Comparison of ENCODE assay signal across 21 mouse cellular contexts in genomic region chr2:170029304-170029856, GRCm38 (mm10).
A peak's percentile ranks its signal among the peaks of the same experiment; 100 is the strongest.
DNase-seq lines count a peak whose midpoint lies in the region; ATAC-seq and TF ChIP-seq lines count a peak whose summit lies in the region.
"Had no signal": no experiment of that assay in that cellular context is flagged by ENCODE, and none has a peak within 500 bp of the region (broad histone marks: within the 10 kb centered on the region; RNA-seq: fewer than 3 reads in every experiment).

No protein-coding gene starts in this region.

- no peak for TF ChIP-seq CTCF in liver, embryonic 14.5 days (IDR thresholded peaks at IDR 0.05; ENCODE audit: low read depth)

- no peak for DNase-seq in forebrain, embryonic 14.5 days (ENCODE audit: low spot score)
- peak in 2 of 3 experiments; percentile 5 to 7 for DNase-seq in liver, embryonic 14.5 days (ENCODE audit: low read depth in 3 of 3, low spot score in 3 of 3)
- no peak for DNase-seq in frontal cortex, postnatal 25 days (ENCODE audit: low spot score in 2 of 2)
- DNase-seq: cerebellum, adult 11 months; cerebellum, adult 9-11 months; gastrocnemius, adult 2 months; kidney, postnatal 25 days; lung, embryonic 14.5 days; right cerebral cortex, postnatal 14 days; thymus, adult 2 months; thymus, postnatal 4 days had no signal

- H3K27me3 ChIP-seq in forebrain, embryonic 14.5 days (replicated peaks; ENCODE audit: control insufficient read depth, insufficient read depth, low read length) = peaks cover 15% of the 10 kb centered on the region; the same call in 1 of the 2 replicates
- peaks cover 15% of the 10 kb centered on the region; the same call in 1 of the 2 replicates for H3K27me3 ChIP-seq in forebrain, embryonic 16.5 days (replicated peaks; ENCODE audit: control insufficient read depth, insufficient read depth, low read length)
- H3K27me3 ChIP-seq in liver, embryonic 14.5 days (ENCODE audit: control insufficient read depth, insufficient read depth, low read length) = no peaks in the 10 kb centered on the region
- no peaks in the 10 kb centered on the region for H3K27me3 ChIP-seq in liver, embryonic 12.5 days (replicated peaks)
- H3K27me3 ChIP-seq: embryonic facial prominence, embryonic 12.5 days; limb, embryonic 13.5 days had no signal

- no peak for ATAC-seq in forebrain, embryonic 14.5 days
- no peak for ATAC-seq in forebrain, embryonic 16.5 days
- ATAC-seq in liver, embryonic 14.5 days (ENCODE audit: insufficient read depth) = peak; percentile 23; the same call in 1 of the 2 replicates
- no peak for ATAC-seq in liver, embryonic 12.5 days
- peak; percentile 70 for ATAC-seq in granulocyte monocyte progenitor cell, adult 5-6 weeks (replicated peaks; ENCODE audit: poor library complexity, severe bottlenecking)
- peak; percentile 83 for ATAC-seq in megakaryocyte progenitor cell, adult 5-6 weeks (replicated peaks; ENCODE audit: poor library complexity)
- ATAC-seq: intestine, embryonic 16.5 days had no signal

- H3K4me1 ChIP-seq in forebrain, embryonic 14.5 days (ENCODE audit: control insufficient read depth, insufficient read depth, low read length) = 0 out of 2 replicates have a peak, but pooled peaks cover 2% of the 10 kb centered on the region
- H3K4me1 ChIP-seq in forebrain, embryonic 16.5 days (replicated peaks; ENCODE audit: control insufficient read depth, insufficient read depth, low read length) = no peaks in the 10 kb centered on the region
- H3K4me1 ChIP-seq in liver, embryonic 14.5 days (replicated peaks; ENCODE audit: control insufficient read depth in 2 of 2, insufficient read depth in 2 of 2, low read length in 1 of 2) = peaks cover 0 to 3% of the 10 kb centered on the region in 2 experiments; a peak in 2 of 4 replicates
- no peaks in the 10 kb centered on the region; the same call in 1 of the 2 replicates for H3K4me1 ChIP-seq in liver, embryonic 12.5 days

- H3K4me2 ChIP-seq in forebrain, embryonic 14.5 days (ENCODE audit: low read length) = no peak overlapping the region
- H3K4me2 ChIP-seq in forebrain, embryonic 16.5 days (ENCODE audit: low read length) = no peak overlapping the region
- H3K4me2 ChIP-seq in liver, embryonic 14.5 days (ENCODE audit: low read depth) = no peak overlapping the region
- H3K4me2 ChIP-seq in liver, embryonic 12.5 days = no peak overlapping the region
- H3K4me2 ChIP-seq: embryonic facial prominence, embryonic 12.5 days; heart, embryonic 11.5 days; limb, embryonic 13.5 days; lung, embryonic 14.5 days had no signal

- TF ChIP-seq EP300 in liver, embryonic 14.5 days (IDR thresholded peaks at IDR 0.05; ENCODE audit: low read depth) = no peak

- H3K9me3 ChIP-seq in forebrain, embryonic 14.5 days (replicated peaks; ENCODE audit: control insufficient read depth, low read length) = no peaks in the 10 kb centered on the region
- no peaks in the 10 kb centered on the region for H3K9me3 ChIP-seq in forebrain, embryonic 16.5 days (ENCODE audit: control insufficient read depth, low read length)
- H3K9me3 ChIP-seq in liver, embryonic 14.5 days (ENCODE audit: control insufficient read depth, low read length) = no peaks in the 10 kb centered on the region; the same call in 1 of the 2 replicates
- H3K9me3 ChIP-seq in liver, embryonic 12.5 days (replicated peaks) = no peaks in the 10 kb centered on the region; the same call in none of the 2 replicates

- no peak overlapping the region for H3K4me3 ChIP-seq in forebrain, embryonic 14.5 days (ENCODE audit: low read depth, low read length)
- no peak overlapping the region for H3K4me3 ChIP-seq in forebrain, embryonic 16.5 days (replicated peaks; ENCODE audit: low read length)
- no peak overlapping the region for H3K4me3 ChIP-seq in liver, embryonic 14.5 days (ENCODE audit: insufficient read depth in 1 of 2, low read depth in 2 of 2, low read length in 2 of 2)
- no peak overlapping the region for H3K4me3 ChIP-seq in liver, embryonic 12.5 days
- H3K4me3 ChIP-seq: embryonic facial prominence, embryonic 12.5 days; gastrocnemius, adult 2 months; layer of hippocampus, adult 2 months; limb, embryonic 13.5 days had no signal

- 76% methylated on average over 10 of the region's 10 CpGs for WGBS in forebrain, embryonic 14.5 days
- WGBS in forebrain, embryonic 16.5 days = 73% methylated on average over 10 of the region's 10 CpGs
- 51% methylated on average over 10 of the region's 10 CpGs for WGBS in liver, embryonic 14.5 days (ENCODE audit: insufficient replicate concordance)
- 52% methylated on average over 10 of the region's 10 CpGs for WGBS in liver, embryonic 12.5 days (ENCODE audit: insufficient replicate concordance)

- H3K27ac ChIP-seq in forebrain, embryonic 14.5 days (ENCODE audit: low read depth, low read length) = 0 out of 2 replicates have a peak overlapping the region, but pooled peaks have one; percentile 27
- H3K27ac ChIP-seq in forebrain, embryonic 16.5 days (ENCODE audit: low read length) = no peak overlapping the region
- H3K27ac ChIP-seq in liver, embryonic 14.5 days = no peak overlapping the region
- H3K27ac ChIP-seq in liver, embryonic 12.5 days = no peak overlapping the region
- H3K27ac ChIP-seq: embryonic facial prominence, embryonic 12.5 days; gastrocnemius, adult 2 months; layer of hippocampus, adult 2 months; limb, embryonic 13.5 days; stomach, postnatal 0 days had no signal

- H3K36me3 ChIP-seq in forebrain, embryonic 14.5 days (ENCODE audit: control insufficient read depth, insufficient read depth, low read length) = no peaks in the 10 kb centered on the region
- H3K36me3 ChIP-seq in forebrain, embryonic 16.5 days (ENCODE audit: control insufficient read depth, insufficient read depth) = no peaks in the 10 kb centered on the region
- H3K36me3 ChIP-seq in liver, embryonic 14.5 days (replicated peaks; ENCODE audit: control insufficient read depth, insufficient read depth, low read depth) = no peaks in the 10 kb centered on the region
- H3K36me3 ChIP-seq in liver, embryonic 12.5 days = no peaks in the 10 kb centered on the region
- H3K36me3 ChIP-seq: embryonic facial prominence, embryonic 12.5 days; limb, embryonic 13.5 days had no signal

- no peak overlapping the region for H3K9ac ChIP-seq in forebrain, embryonic 14.5 days (ENCODE audit: low read length)
- no peak overlapping the region for H3K9ac ChIP-seq in forebrain, embryonic 16.5 days (replicated peaks; ENCODE audit: low read depth, low read length)
- no peak overlapping the region for H3K9ac ChIP-seq in liver, embryonic 14.5 days (replicated peaks)
- H3K9ac ChIP-seq in liver, embryonic 12.5 days = no peak overlapping the region
- H3K9ac ChIP-seq: embryonic facial prominence, embryonic 12.5 days; limb, embryonic 13.5 days; lung, embryonic 14.5 days had no signal

Comparison
In these comparisons a context has a peak if more than half of its experiments do, and no peak if none do; other contexts are left out.
1. ATAC-seq: peak in liver, embryonic 14.5 days (single experiment), granulocyte monocyte progenitor cell, adult 5-6 weeks (single experiment) and megakaryocyte progenitor cell, adult 5-6 weeks (single experiment); none in forebrain, embryonic 14.5 days (single experiment), forebrain, embryonic 16.5 days (single experiment) and liver, embryonic 12.5 days (single experiment).
2. DNase-seq: peak in liver, embryonic 14.5 days (2 of 3); none in forebrain, embryonic 14.5 days (single experiment) and frontal cortex, postnatal 25 days (0 of 2).